15 mouse cellular contexts compared by ENCODE assay signal in genomic region chr16:73784296-73785073, GRCm38 (mm10).
DNase-seq lines count a peak whose midpoint lies in the region; ATAC-seq and TF ChIP-seq lines count a peak whose summit lies in the region.
"Had no signal": no experiment of that assay in that cellular context is flagged by ENCODE, and none has a peak within 500 bp of the region (broad histone marks: within the 10 kb centered on the region; RNA-seq: fewer than 3 reads in every experiment).

No protein-coding gene starts in this region.

- H3K4me3 ChIP-seq in hindbrain, postnatal 0 days (ENCODE audit: low read length) = no peak overlapping the region
- no peak overlapping the region for H3K4me3 ChIP-seq in intestine, embryonic 16.5 days (ENCODE audit: low read length)
- H3K4me3 ChIP-seq: heart, adult 2 months; stomach, embryonic 15.5 days had no signal

- no peak overlapping the region for H3K27ac ChIP-seq in hindbrain, postnatal 0 days
- no peak overlapping the region for H3K27ac ChIP-seq in intestine, embryonic 16.5 days (ENCODE audit: low read length)
- H3K27ac ChIP-seq: heart, adult 2 months; kidney, postnatal 0 days; stomach, embryonic 15.5 days had no signal

- TF ChIP-seq CTCF in hindbrain, postnatal 0 days (IDR thresholded peaks at IDR 0.05; ENCODE audit: low read depth) = no peak

- H3K9me3 ChIP-seq in hindbrain, postnatal 0 days (ENCODE audit: low read length) = no peaks in the 10 kb centered on the region
- H3K9me3 ChIP-seq in intestine, embryonic 16.5 days (ENCODE audit: control insufficient read depth, low read length) = no peaks in the 10 kb centered on the region
- H3K9me3 ChIP-seq: G1E; stomach, embryonic 15.5 days had no signal

- H3K27me3 ChIP-seq in hindbrain, postnatal 0 days (ENCODE audit: insufficient read depth, low read length) = no peaks in the 10 kb centered on the region
- no peaks in the 10 kb centered on the region for H3K27me3 ChIP-seq in intestine, embryonic 16.5 days (replicated peaks; ENCODE audit: control insufficient read depth, insufficient read depth, low read length)
- H3K27me3 ChIP-seq: stomach, embryonic 15.5 days had no signal

- DNase-seq in left cerebral cortex, adult 11 months (ENCODE audit: low spot score) = peak; percentile 6
- DNase-seq in left cerebral cortex, postnatal 4 days = no peak
- peak; percentile 68 for DNase-seq in brain, adult 2 months (ENCODE audit: low read depth, low spot score)
- DNase-seq in brain, embryonic 18.5 days (ENCODE audit: low read depth, low spot score) = peak; percentile 34
- DNase-seq in hindbrain, postnatal 0 days (ENCODE audit: low spot score) = peak; percentile 27
- DNase-seq: cerebellum, adult 9-11 months; embryo, embryonic 11 days; heart, adult 2 months; lung, adult 2 months; thymus, postnatal 14 days had no signal

- 67% methylated on average over 10 of the region's 10 CpGs for whole genome bisulfite sequencing in hindbrain, postnatal 0 days
- 85% methylated on average over 10 of the region's 10 CpGs for WGBS in intestine, embryonic 16.5 days

- H3K36me3 ChIP-seq in hindbrain, postnatal 0 days (ENCODE audit: insufficient read depth, low read length) = no peaks in the 10 kb centered on the region
- H3K36me3 ChIP-seq in intestine, embryonic 16.5 days (ENCODE audit: control insufficient read depth, insufficient read depth, low read length) = no peaks in the 10 kb centered on the region
- H3K36me3 ChIP-seq: G1E; stomach, embryonic 15.5 days had no signal

- no peak overlapping the region for H3K4me2 ChIP-seq in hindbrain, postnatal 0 days (ENCODE audit: low read depth, low read length)
- H3K4me2 ChIP-seq in intestine, embryonic 16.5 days (ENCODE audit: low read depth, low read length) = no peak overlapping the region
- H3K4me2 ChIP-seq: stomach, embryonic 15.5 days had no signal

- no peak for ATAC-seq in hindbrain, postnatal 0 days
- no peak for ATAC-seq in erythroblast, adult 5-6 weeks (replicated peaks; ENCODE audit: low FRiP score, poor library complexity, severe bottlenecking)
- ATAC-seq in intestine, embryonic 16.5 days = no peak

- no peak overlapping the region for H3K9ac ChIP-seq in hindbrain, postnatal 0 days (replicated peaks; ENCODE audit: low read length)
- H3K9ac ChIP-seq in intestine, embryonic 16.5 days (ENCODE audit: low read depth, low read length) = no peak overlapping the region
- H3K9ac ChIP-seq: stomach, embryonic 15.5 days had no signal

- intact Hi-C loops in left cerebral cortex, postnatal 4 days (cut with DNase I) = no loop called here

- no peaks in the 10 kb centered on the region for H3K4me1 ChIP-seq in hindbrain, postnatal 0 days (ENCODE audit: insufficient read depth, low read length)
- H3K4me1 ChIP-seq in intestine, embryonic 16.5 days (ENCODE audit: control insufficient read depth, insufficient read depth, low read length) = no peaks in the 10 kb centered on the region
- H3K4me1 ChIP-seq: stomach, embryonic 15.5 days had no signal
